Mouse (Mus musculus): ENCODE results near the gene Nop14.
A peak's percentile ranks its signal among the peaks of the same experiment; 100 is the strongest.

Nop14 gene

GRCm38 (mm10) chr5:34659686-34660590, at the start of gene Nop14, which contains the start of gene Grk4:
Nop14 (minus strand) TSS chr5:34660148.
Grk4 (plus strand) TSS chr5:34660379.
- DNase-seq (ENCODE audit: low spot score), result peak; percentile 100

GRCm38 (mm10) chr5:34708436-34708835, 48.5 kb upstream of the Nop14 start:
- no peak for DNase-seq (ENCODE audit: low spot score)

- DNase-seq (ENCODE audit: low spot score), result no peak
Observed at GRCm38 (mm10) chr5:34695521-34695920, 35.6 kb upstream of the Nop14 start.

- DNase-seq (ENCODE audit: low spot score), result no peak
Observed at GRCm38 (mm10) chr5:34692782-34693181, 32.8 kb upstream of the Nop14 start.

GRCm38 (mm10) chr5:34689868-34690267, 29.9 kb upstream of the Nop14 start:
- DNase-seq (ENCODE audit: low spot score), result no peak

- DNase-seq (ENCODE audit: low spot score), result no peak
Observed at GRCm38 (mm10) chr5:34670280-34670679, 10.3 kb upstream of the Nop14 start.

GRCm38 (mm10) chr5:34669493-34669892, 9.5 kb upstream of the Nop14 start:
- DNase-seq (ENCODE audit: low spot score), result no peak

- DNase-seq (ENCODE audit: low spot score), result no peak
Observed at GRCm38 (mm10) chr5:34663231-34663630, 3.3 kb upstream of the Nop14 start.

GRCm38 (mm10) chr5:34661909-34662308, 2.0 kb upstream of the Nop14 start:
- no peak for DNase-seq (ENCODE audit: low spot score)

- no peak for DNase-seq (ENCODE audit: low spot score)
Observed at GRCm38 (mm10) chr5:34660591-34661130, 713 bp upstream of the Nop14 start.

GRCm38 (mm10) chr5:34657556-34657955, 2.4 kb downstream of the Nop14 start:
- DNase-seq (ENCODE audit: low spot score), result no peak

- no peak for DNase-seq (ENCODE audit: low spot score)
Observed at GRCm38 (mm10) chr5:34654881-34655280, 5.1 kb downstream of the Nop14 start.

GRCm38 (mm10) chr5:34652961-34653360, 7.0 kb downstream of the Nop14 start:
- no peak for DNase-seq (ENCODE audit: low spot score)

- DNase-seq (ENCODE audit: low spot score), result peak; percentile 56
Observed at GRCm38 (mm10) chr5:34647581-34647980, 12.4 kb downstream of the Nop14 start.

- peak; percentile 66 for DNase-seq (ENCODE audit: low spot score)
Observed at GRCm38 (mm10) chr5:34642932-34643331, 17.0 kb downstream of the Nop14 start.

- no peak for DNase-seq (ENCODE audit: low spot score)
Observed at GRCm38 (mm10) chr5:34641991-34642390, 18.0 kb downstream of the Nop14 start.

- DNase-seq (ENCODE audit: low spot score), result no peak
Observed at GRCm38 (mm10) chr5:34637591-34638156, 22.3 kb downstream of the Nop14 start.

GRCm38 (mm10) chr5:34636481-34637287, 23.3 kb downstream of the Nop14 start, which contains the start of gene Mfsd10:
Mfsd10 (minus strand) TSS chr5:34637212.
- peak; percentile 43 for DNase-seq (ENCODE audit: low spot score)

- no peak for DNase-seq (ENCODE audit: low spot score)
Observed at GRCm38 (mm10) chr5:34635665-34636192, 24.2 kb downstream of the Nop14 start.

- no peak for DNase-seq (ENCODE audit: low spot score)
Observed at GRCm38 (mm10) chr5:34634746-34635400, 25.1 kb downstream of the Nop14 start.

GRCm38 (mm10) chr5:34633641-34634040, 26.3 kb downstream of the Nop14 start:
- no peak for DNase-seq (ENCODE audit: low spot score)
